27 mouse cellular contexts compared by ENCODE assay signal in the genomic region with DNA sequence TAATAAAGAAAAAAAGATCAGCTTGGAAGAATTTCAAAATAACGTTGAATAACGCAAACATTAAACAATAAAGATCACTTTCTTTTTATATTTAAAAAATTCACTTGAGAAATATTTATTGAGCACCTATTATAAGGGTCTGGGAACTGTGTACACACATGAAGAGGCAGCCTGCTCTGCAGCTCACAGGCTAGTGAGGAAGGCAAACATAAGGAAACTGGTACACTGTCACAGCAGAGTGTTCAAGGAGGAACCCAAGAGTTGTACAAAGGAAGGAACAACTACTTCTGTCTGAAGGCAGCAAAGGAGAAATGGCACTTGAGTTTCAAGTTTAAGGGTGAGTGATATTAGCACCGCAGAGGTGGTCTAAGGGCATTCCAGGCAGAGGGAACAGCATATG.
"Had no signal": no experiment of that assay in that cellular context is flagged by ENCODE, and none has a peak within 500 bp of the region (broad histone marks: within the 10 kb centered on the region; RNA-seq: fewer than 3 reads in every experiment).

No protein-coding gene starts in this region.

- H3K4me3 ChIP-seq: embryonic facial prominence, embryonic 10.5 days; embryonic facial prominence, embryonic 12.5 days; embryonic facial prominence, embryonic 13.5 days; embryonic facial prominence, embryonic 15.5 days; erythroblast, embryonic 14.5 days; forebrain, embryonic 10.5 days; forebrain, embryonic 12.5 days; forebrain, embryonic 13.5 days; forebrain, embryonic 15.5 days; gastrocnemius, adult 2 months had no signal

- ATAC-seq: forebrain, embryonic 13.5 days; forebrain, embryonic 14.5 days; forebrain, embryonic 15.5 days; forebrain, embryonic 16.5 days; forebrain, postnatal 0 days had no signal

- H3K9me3 ChIP-seq: embryonic facial prominence, embryonic 10.5 days; embryonic facial prominence, embryonic 12.5 days; embryonic facial prominence, embryonic 13.5 days; embryonic facial prominence, embryonic 15.5 days; forebrain, embryonic 10.5 days; forebrain, embryonic 12.5 days; forebrain, embryonic 13.5 days; forebrain, embryonic 15.5 days had no signal

- DNase-seq: cerebellum, adult 2 months; cerebellum, adult 8-10 months; cerebellum, adult 9-10 months; cerebellum, adult 9-11 months; cerebellum, postnatal 10 days; cerebellum, postnatal 14 days; cerebellum, postnatal 25 days; cerebellum, postnatal 36 days; embryo, embryonic 11 days; forebrain, postnatal 0 days; gastrocnemius, adult 2 months; gastrocnemius, postnatal 10 days; gastrocnemius, postnatal 14 days; gastrocnemius, postnatal 25 days; gastrocnemius, postnatal 36 days; heart, adult 18-20 months had no signal

- H3K9ac ChIP-seq: embryonic facial prominence, embryonic 12.5 days; embryonic facial prominence, embryonic 13.5 days; embryonic facial prominence, embryonic 15.5 days; forebrain, embryonic 12.5 days; forebrain, embryonic 13.5 days; forebrain, embryonic 15.5 days; forebrain, postnatal 0 days had no signal

- H3K27me3 ChIP-seq: embryonic facial prominence, embryonic 12.5 days; embryonic facial prominence, embryonic 13.5 days; embryonic facial prominence, embryonic 15.5 days; forebrain, embryonic 12.5 days; forebrain, embryonic 13.5 days; forebrain, embryonic 15.5 days had no signal

- H3K4me2 ChIP-seq: embryonic facial prominence, embryonic 12.5 days; embryonic facial prominence, embryonic 13.5 days; embryonic facial prominence, embryonic 15.5 days; forebrain, embryonic 12.5 days; forebrain, embryonic 13.5 days; forebrain, embryonic 15.5 days had no signal

- H3K4me1 ChIP-seq: embryonic facial prominence, embryonic 10.5 days; embryonic facial prominence, embryonic 12.5 days; embryonic facial prominence, embryonic 13.5 days; embryonic facial prominence, embryonic 15.5 days; forebrain, embryonic 10.5 days; forebrain, embryonic 12.5 days; forebrain, embryonic 13.5 days had no signal

- H3K27ac ChIP-seq: embryonic facial prominence, embryonic 10.5 days; embryonic facial prominence, embryonic 12.5 days; embryonic facial prominence, embryonic 13.5 days; embryonic facial prominence, embryonic 15.5 days; forebrain, embryonic 10.5 days; forebrain, embryonic 12.5 days; forebrain, embryonic 13.5 days; forebrain, embryonic 15.5 days; gastrocnemius, adult 2 months had no signal
